Mouse (Mus musculus): ENCODE results near the gene Umps. TPM values are rescaled to one million over a fixed set of nuclear protein-coding genes. Genes with fewer than 3 reads are reported as not detected.

The Umps gene
- total RNA-seq (2021) = 1 to 10 TPM; 7.4 to 9.1 TPM
- long read RNA-seq, experiment 1, transcript Umps-201 (6 exons, 3,484 nt) = major isoform, 26 of 31 reads
- long read RNA-seq, experiment 1, partial matches to known transcripts = 1 of 31 reads
- long read RNA-seq, experiment 1, other reads (novel, unspliced or antisense) = 1 of 31 reads
- long read RNA-seq, experiment 2, transcript Umps-201 (6 exons, 3,484 nt) = major isoform, 16 of 18 reads
- long read RNA-seq, experiment 2, partial matches to known transcripts = 0 of 18 reads
- long read RNA-seq, experiment 2, other reads (novel, unspliced or antisense) = 1 of 18 reads

DNA sequence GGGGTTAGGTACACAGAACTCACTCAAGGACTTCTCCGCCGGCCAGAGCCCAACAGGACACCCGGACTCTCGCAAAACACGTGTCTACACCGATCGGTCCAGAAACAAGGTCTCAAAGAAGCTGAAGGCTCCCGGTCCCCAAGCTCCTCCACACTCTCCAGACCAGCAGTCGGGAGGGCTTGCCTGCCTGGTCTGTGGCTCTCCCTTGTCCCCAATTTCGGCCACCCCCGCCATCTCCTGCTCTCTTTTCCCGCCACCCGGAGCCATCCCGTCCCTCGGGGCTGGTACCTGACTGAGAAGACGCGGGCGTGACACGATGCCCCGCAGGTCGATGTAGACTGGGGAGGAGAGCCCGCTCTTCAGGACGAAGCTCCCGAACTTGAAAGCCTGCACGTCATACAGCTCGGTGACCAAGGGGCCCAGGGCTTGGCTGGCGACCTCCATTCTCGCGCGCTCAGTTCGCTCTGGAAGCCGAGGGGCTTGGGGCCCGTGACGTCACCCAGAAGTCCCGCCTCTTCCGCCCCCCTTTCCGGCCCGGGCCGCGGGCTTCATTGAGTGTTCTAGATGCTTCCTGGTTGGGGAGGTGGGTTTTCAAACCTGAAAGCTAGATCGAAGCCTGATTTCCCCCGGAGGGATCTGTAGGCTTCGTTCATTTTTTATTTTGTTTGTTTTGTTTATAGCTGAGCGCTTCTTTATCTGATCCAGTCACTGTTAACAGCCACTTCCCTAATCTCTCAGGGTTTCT is at the start of gene Umps:
Gene Umps, minus strand, starts transcription at position 501 of the 745 bp plus-strand sequence.
- DNase-seq = peak; percentile 79

DNA sequence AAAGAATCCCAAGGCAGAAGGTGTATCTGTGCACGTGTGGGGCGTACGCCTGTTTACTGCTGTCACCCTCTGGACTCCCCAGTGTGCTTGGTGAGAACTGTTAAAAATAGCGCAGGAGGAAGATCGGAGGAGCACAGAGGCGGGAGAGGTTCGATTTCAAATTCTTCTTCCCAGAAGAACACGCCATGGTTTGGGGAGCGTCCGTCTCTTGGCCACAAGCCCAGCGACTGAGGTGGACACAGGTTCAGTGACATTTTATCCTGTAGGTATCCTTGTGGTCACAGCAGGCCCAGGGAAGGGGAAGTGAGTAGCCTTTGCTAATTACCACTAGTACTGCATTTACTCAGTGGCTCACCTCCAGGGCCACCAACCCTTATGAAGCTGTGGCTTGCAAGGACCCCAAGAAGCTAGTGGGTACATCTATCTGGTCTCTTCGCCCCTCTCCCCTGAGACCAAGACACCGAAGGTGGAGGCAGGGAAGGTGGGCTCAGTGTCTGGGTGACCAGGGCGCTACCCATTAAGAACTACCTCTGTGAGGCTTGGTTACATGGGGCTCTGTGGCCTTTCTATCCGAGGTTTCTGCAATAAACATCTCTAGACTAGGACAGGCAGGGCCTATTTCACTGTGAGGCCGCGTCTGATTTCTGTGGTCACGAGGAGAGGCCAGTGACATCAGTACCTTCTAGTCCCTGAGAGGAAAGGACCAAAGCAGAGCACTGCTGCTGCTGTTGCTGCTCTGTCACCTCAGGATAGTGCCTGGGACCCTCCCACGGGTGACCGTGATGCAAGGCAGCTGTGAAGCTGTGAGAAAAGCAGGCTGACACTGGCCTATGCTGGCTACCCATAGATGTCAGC is 45.4 kb upstream of the Umps start:
- no peak for DNase-seq

DNA sequence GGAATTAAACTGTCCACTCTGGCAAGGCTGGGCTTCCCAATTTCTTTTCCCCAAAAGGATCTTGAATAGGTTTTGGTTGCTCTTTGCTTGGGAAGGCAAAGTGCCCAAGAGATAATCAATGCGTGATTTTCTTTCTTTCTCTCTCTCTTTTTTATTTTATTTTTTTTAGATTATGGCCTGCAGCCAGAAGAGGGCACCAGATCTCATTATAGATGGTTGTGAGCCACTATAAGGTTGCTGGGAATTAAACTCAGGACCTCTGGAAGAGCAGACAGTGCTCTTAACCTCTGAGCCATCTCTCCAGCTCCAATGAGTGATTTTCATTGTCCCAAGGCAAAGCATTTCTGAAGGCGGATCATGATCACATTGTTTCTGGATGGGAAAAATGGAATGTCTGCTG is 42.7 kb upstream of the Umps start:
- DNase-seq = no peak

DNA sequence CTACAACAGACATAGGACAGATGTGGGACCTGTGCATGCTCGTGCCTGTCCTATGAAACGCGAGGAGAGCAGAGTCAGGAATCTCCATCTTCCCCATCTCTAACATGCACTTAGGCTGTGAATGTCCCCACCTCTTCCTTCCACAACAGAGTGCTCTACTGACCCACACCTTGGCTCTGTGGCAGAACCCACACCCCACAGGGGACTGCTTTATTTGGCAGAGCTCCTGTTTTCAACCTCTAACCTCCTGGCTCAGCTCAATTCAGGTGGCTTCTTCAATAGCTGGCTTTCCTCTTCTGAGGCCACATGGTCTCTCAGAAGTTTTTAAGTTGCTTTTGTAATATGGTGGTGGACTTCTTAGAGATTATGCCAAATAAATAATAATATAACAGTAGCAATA is 39.1 kb upstream of the Umps start:
- no peak for DNase-seq

DNA sequence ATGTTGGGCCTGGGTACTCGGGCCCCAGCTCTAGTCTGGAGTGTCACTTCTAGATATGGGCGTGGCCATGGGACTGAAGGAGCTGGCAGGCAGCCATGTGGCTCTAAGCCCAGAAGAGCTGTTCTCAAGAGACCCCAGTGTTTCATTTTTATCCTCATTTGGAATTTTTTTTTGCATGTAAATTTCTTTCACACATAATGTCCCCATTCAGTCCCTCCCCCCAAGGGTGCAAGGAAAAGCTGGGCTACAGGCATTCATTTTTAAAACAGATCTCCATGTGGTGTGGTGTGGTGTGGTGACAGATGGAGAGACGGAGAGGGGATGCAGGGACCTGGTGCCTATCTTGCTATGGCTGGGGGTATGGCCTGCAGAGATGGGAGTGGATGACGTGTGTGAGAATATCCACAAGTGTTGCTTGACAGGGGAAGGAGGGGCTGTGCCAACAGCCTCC is 37.3 kb upstream of the Umps start:
- peak; percentile 47 for DNase-seq

DNA sequence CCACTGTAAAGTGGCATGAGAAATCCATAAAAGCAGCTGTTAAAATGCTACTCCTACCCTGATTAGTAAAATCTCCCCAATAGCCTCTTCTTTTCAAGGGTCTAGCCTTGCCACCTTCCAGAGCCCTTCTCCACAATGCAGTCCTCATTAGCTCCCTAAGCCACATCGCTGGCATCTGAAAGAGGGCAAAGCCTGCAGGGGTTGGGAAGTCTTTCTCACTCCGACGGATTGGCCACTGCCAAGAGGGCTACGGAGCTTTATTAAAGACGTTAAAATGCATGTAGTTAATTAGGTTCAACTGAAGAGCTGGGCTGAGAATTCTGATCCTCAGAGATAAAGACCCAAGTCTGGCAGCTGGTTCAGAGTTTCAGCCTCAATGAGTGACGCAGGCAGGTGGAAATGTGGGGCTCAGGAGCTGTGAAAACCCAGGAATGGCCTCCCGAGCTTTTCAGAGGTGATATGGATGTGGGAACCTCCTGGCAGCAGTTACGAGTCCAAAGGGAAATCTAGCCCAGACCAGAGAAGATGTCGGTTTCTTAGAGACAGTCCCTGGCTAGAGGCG is 36.8 kb upstream of the Umps start:
- DNase-seq = no peak

DNA sequence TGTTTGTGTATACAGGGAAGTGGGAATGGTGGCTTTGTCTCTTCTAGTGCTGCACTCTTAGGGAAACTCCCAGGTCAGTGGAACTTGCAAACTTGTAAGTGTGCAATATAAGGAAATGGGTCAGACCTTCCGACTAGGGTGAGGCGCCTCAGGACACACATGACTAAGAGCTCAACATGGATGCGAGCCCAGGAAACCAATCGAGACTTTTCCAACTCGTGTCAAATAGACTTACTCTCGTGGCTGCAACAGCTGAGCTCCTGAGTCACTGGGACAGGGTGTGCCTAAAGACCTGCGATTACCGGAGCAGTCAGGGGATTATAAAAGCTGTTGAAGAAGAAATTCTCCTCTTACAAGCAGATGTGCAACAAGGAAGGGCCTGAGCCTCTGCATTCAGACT is 33.9 kb upstream of the Umps start:
- DNase-seq = peak; percentile 20

DNA sequence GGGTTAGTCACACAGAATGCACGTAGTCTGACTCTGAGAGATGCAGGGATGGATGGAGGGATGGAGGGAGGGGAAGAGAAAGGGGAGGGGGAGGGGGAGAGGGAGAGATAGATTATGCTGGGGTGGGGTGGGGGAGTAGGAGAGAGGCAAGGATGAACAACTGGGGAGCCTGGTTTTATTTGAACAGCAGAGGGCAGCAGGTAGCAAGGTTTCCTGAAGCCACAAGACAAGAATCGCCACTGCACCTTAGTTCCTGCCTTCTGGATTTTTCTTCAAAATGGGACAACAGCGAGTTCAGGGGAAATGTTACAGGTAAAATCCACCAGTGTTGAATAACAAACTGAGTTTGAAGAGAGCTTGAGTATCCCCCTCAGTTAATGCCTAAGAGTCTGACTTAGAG is 32.5 kb upstream of the Umps start:
- peak; percentile 42 for DNase-seq

DNA sequence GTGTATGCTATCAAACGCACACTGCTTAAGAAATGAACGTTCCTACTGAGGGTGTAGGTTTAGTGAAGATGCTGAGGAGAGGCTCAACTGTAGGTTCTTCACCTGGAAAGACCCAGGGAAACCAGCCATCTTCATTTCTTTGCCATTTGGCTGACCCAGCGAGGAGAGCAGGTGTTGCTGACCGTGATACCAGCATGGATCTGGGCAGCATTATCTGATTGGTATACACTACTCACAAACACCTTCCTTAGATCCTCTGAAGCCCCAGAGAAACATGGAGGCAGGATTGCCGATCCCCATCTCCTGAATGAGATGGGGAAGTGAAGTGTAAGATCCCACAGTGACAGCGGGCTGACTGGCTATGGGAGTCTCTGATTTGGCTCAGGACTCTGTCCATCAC is 31.2 kb upstream of the Umps start:
- DNase-seq = no peak

DNA sequence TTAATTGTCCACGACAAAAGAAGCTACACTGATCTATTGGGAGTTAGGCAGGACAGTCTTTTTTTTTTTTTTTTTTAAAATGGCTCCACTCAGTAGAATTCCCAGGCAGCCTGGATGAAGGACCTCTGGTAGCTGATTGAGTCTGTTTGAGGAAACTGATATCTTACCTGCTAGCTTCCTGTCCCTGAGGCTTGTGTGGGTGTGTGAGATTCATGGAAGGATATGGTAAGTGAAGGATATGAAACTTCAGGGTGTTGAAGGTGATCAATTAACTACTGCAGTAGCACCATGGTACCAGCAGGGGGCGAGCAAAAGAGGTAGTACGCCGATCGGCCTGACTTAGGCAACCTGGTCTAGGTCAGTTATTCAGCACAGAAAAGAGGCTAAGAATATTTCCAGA is 29.2 kb upstream of the Umps start:
- DNase-seq = peak; percentile 70

DNA sequence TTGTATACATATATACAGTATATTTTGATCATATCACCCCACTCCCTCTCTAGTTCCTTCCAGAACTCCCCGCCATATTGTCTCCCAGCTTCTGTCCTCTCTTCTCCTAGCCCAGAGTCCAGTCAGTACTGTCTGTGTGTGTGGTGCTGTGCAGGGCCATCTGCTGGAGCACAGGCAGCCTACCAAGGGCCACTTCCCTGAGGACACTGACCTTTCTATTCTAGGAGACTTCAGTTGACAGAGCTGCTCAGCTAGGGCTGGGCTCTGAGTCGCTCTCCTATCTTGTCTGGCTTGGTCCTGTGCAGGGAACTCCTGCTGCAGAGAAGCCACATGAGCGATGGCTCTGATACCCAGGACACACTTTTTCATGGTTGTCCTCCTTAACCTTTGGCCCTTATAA is 28.7 kb upstream of the Umps start:
- DNase-seq = no peak

DNA sequence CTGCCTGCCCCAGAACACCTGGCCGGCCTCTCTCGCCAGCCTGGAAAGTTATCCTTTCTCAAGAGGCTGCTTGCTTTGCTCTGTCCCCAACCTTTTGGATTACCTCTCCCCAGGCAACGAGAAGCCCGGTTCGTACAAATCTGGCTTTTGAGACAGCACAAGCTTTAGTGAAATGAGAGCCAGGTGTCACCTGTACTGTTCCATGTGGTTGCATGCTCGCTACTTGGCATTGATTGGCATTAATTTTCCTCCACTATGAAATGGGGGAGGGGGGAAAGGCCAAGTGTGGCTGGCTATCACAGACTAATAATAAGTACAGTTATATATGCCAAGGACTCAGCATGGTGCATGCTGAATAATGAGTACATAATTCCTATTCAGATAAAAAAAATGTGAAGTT is 27.5 kb upstream of the Umps start:
- DNase-seq = no peak

DNA sequence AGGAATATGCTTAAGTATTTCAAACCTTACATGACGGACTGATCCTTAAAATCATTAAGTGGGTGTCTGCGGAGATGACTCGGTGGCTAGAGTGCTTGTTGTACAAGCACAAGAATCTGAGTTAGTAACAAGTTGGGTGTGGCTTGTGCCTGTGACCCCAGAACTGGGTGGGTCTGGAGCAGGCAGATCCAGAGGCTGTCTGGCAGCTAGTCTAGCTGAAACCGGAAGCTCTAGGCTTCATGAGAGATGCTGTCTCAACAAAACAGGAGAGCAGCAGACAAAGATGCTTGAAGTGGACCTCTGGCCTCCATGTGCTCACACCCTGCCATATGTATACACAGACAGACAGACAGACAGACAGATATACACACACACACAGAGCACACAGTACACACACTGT is 23.9 kb upstream of the Umps start:
- no peak for DNase-seq

DNA sequence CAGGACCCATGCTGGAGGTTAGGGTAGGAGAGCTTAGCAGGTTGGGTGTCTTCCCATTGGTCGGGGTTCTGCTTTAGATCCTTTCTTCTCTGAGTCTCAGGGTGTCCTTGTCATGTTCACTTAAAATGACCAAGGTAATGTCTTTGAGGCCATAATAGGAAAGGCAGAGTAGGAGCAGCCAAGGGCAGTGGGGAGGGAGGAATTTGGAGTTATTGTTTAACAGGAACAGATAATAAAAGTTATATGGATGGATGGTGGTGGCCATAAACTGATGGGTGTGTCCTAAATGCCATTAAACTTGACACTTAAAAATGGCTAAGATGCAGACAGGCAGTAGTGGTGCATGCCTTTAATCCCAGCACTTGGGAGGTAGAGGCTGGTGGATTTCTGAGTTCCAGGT is 22.3 kb upstream of the Umps start:
- no peak for DNase-seq

DNA sequence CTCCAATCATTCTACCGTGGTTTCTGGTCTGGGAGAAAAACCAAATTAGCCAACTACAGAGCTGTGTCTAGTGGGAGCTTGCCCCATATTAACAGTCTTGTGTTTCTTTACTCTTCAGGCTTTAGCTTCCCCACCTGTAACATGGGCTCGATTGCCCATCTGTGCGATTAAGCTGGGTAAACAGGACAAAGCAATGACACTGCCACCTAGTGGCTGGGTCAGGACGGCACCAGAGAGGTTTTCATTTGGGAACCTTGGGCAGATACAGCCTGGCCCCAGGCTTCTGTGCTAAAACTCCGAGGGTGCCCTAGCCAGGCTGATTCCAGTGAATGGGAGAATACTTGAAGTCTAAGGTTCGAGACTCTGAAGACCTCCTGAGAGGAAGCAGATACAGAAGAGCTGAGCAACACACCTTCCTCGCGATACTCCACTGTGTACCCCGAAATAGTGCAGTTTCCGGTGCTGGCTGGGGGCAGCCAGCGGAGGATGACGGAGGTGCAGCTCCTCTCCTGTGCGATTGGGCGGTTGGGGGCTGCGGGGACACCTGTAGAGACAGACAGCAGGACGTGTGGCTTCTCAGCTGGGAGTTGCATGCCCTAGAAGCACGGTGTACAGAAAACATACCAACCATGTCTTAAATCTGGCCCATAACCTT is 21.6 kb upstream of the Umps start:
- peak; percentile 46 for DNase-seq

DNA sequence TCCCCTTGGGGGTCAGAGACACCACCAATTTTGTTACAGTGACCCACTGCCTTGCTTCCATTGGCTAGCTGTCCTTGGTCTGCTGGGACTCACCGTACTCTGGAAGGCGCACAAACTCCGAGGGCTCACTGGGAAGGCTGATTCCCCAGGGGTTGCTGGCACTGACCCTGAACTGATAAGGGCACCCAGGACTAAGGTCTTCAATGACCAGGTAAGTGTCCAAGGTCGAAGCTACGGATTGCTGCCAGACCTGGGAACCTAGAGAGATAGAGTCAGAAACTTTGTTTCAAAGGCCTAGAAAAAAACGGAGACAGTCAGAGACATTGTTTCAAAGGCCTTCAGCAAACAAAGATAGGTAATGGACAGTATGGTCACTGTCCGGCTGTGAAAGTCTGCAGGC is 20.2 kb upstream of the Umps start:
- DNase-seq = no peak

DNA sequence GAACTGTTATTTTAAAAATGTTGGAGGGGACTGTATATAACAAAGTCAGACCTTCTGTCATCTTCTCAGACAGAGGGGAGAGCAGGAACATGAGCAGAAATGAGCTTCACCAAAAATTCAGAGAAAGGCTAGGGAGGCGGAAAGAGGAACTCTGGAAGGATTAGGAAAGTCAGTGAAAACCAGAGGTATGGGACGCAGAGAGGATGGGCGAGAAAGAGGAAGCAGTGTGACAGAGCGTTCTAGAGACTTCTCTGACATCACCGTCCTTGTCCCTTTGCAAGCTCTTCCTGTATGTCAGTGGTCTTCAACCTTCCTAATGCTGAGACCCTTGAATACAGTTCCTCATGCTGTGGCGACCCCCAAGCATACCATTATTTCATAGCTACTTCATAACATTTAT is 18.5 kb upstream of the Umps start:
- DNase-seq = no peak

DNA sequence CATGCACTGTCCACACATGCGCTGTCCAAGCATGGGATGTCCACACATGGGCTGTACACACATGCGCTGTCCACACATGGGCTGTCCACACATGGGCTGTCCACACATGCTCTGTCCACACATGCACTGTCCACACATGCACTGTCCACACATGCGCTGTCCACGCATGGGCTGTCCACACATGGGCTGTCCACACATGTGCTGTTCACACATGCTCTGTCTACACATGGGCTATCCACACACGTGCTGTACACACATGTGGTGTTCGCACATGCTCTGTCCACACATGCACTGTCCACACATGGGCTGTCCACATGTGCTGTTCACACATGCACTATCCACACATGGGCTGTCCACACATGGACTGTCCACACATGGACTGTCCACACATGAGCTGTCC is 16.9 kb upstream of the Umps start:
- no peak for DNase-seq

DNA sequence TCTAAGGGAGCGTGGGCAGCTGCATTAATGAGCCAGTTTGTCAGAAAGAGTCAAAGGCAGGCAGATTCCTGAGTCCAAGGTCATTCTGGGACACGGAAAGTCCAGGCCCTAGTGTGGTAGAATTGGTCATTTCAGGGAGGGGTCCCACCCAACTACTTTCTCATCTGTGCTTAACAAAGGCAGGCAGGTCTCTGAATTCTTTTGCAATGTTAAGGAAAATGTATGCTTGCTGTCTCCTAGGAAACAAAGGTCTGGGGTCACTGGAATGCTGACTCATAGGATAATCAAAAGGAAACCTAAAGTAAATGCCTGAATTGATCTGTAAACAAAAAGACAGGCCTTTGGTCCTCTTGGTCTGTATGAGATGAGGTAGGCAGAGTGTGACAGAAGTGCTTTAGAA is 13.0 kb upstream of the Umps start:
- no peak for DNase-seq

DNA sequence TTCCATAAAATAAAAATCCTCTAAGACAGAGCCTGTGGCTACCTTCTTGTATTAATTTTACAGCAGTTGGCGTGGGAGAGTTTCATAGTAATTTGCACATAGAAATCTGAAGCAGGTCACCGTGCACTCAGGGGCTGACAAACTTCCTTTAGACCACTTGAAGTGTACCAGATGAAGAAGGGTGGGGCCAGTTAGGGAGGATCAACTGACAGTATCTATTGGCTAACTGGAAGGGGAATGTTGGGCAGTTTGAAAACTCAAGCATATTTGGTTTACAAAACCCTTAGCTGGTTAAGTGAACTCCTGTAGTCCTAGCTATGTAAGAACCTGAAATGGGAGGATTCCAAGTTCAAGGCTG is 424 bp upstream of the Umps start:
- DNase-seq = no peak

DNA sequence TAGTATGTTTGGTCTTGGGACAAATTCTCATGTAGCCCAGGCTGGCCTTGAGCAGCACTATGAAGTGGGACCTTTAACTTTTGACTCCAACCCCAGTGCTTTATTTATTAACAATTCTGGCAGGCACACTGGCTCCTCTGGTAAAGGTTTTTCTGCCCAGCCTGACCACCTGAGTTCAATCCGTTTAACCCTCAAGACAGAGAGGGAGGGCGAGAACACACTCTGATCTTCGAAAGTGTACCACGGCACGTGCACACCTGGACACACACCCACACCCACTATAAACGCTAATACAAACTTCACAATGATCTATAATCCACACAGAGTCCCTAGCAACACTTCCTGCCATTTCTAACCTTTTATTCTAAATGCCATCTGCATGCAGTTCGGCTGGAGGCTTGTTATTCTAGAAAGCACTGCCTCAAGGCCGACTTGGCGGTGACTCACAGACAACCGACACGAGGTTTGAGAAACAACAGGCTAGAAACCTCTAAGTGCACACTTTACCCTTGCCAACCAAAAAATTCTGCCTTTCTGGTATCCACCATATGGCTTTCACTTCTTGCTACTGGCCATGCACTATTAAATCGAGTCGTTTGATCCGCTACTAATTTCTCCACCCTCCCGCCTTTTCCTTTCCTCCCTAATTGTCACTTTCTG is 830 bp downstream of the Umps start:
- DNase-seq = no peak

DNA sequence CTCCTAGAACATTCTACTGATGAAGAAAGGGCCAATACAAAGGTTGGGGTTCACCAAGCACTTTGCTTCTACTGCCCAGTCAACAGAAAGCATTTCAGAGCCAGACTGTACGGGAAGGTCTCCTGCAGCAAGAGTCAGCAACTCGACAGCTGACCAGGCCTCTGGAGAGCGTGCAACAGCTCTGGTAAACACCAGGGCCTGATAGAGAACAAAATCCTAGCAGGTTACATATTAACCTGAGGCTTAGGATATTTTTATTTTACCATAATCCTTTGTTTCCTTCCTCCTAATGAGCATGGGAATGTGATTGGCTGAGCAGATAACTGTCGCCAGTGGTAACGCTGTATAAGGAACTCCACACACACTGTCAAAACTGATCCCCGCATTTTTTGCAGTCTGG is 3.3 kb downstream of the Umps start:
- DNase-seq = no peak

Measured in gastrocnemius, postnatal 10 days (tissue).